ENCODE assay signal across 9 mouse cellular contexts in the genomic region with DNA sequence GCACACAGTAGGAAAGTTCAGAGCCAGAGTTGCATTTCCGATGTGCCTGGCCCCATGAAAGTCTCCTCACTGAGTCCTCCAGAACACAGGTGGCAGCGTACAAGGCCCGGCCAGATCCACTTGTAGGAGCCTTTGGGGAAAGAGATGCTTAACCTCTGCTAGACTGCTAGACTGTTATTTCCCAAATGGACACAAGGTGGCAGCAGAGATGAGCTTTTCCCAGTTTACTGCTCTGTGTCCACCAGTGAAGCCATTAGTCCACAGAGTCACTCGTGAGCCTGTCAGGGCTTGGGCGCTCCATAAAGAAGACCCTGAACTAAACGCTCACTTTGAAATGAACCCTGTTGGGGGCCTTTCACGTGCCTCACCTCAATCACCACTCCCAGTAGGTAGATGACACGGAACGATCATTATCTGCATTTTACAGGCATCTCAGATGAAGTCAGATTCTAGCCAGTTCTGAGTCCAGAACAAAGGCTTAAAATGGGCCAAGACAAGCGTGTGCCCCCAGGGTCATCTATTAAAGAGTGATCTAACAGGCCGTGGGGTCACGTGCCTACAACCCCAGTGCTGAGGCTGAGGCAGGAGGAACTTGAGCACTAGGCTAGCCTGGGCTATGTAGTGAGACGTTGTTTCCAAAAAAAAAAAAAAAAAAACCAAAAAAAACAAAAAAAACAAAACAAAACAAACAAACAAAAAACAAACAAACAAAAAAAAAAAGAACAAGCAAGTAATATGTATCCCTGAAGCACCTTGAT. TPM values are rescaled to one million over a fixed set of nuclear protein-coding genes. Genes with fewer than 3 reads are reported as not detected.
DNase-seq lines count a peak whose midpoint lies in the region; ATAC-seq and TF ChIP-seq lines count a peak whose summit lies in the region.
"Had no signal": no experiment of that assay in that cellular context is flagged by ENCODE, and none has a peak within 500 bp of the region (broad histone marks: within the 10 kb centered on the region; RNA-seq: fewer than 3 reads in every experiment).

No protein-coding gene starts in this region.

- ATAC-seq in erythroblast, adult 5-6 weeks (replicated peaks; ENCODE audit: low FRiP score, poor library complexity, severe bottlenecking): peak; percentile 73
- peak; percentile 68; the same call in 1 of the 2 replicates for ATAC-seq in heart, embryonic 11.5 days (replicated peaks; ENCODE audit: insufficient number of reproducible peaks, low FRiP score, low TSS enrichment)
- peak; percentile 35; the same call in 1 of the 2 replicates for ATAC-seq in kidney, embryonic 15.5 days (replicated peaks; ENCODE audit: low FRiP score)
- ATAC-seq in limb, embryonic 15.5 days (ENCODE audit: insufficient number of reproducible peaks, low FRiP score, low TSS enrichment, low read depth): peak; percentile 57; the same call in 1 of the 2 replicates
- peak; percentile 71; the same call in 1 of the 2 replicates for ATAC-seq in monocyte, adult 5-6 weeks (replicated peaks; ENCODE audit: insufficient number of reproducible peaks, low FRiP score, low TSS enrichment, poor library complexity, severe bottlenecking)

- 32% methylated on average over 13 of the region's 13 CpGs for WGBS in heart, embryonic 11.5 days (ENCODE audit: insufficient replicate concordance)
- WGBS in kidney, embryonic 15.5 days: 29% methylated on average over 13 of the region's 13 CpGs
- WGBS in limb, embryonic 15.5 days: 32% methylated on average over 13 of the region's 13 CpGs

- no peak overlapping the region for H3K4me3 ChIP-seq in C2C12 (ENCODE audit: insufficient read depth, poor library complexity, severe bottlenecking)
- no peak overlapping the region for H3K4me3 ChIP-seq in heart, embryonic 11.5 days (ENCODE audit: low read depth, low read length)
- no peak overlapping the region for H3K4me3 ChIP-seq in kidney, embryonic 15.5 days (replicated peaks)
- H3K4me3 ChIP-seq in limb, embryonic 15.5 days: no peak overlapping the region
- H3K4me3 ChIP-seq: embryonic facial prominence, embryonic 12.5 days had no signal

- no peaks in the 10 kb centered on the region for H3K36me3 ChIP-seq in C2C12 (ENCODE audit: control insufficient read depth, insufficient read depth)
- H3K36me3 ChIP-seq in heart, embryonic 11.5 days (ENCODE audit: control insufficient read depth, insufficient read depth, low read length): no peaks in the 10 kb centered on the region
- H3K36me3 ChIP-seq in kidney, embryonic 15.5 days: no peaks in the 10 kb centered on the region
- no peaks in the 10 kb centered on the region for H3K36me3 ChIP-seq in limb, embryonic 15.5 days
- H3K36me3 ChIP-seq: embryonic facial prominence, embryonic 12.5 days had no signal

- no peaks in the 10 kb centered on the region for H3K79me3 ChIP-seq in C2C12 (ENCODE audit: low read depth)

- H3K9me3 ChIP-seq in heart, embryonic 11.5 days (replicated peaks; ENCODE audit: control insufficient read depth, low read length): peaks cover 3% of the 10 kb centered on the region; the same call in 1 of the 2 replicates
- H3K9me3 ChIP-seq in kidney, embryonic 15.5 days (replicated peaks): no peaks in the 10 kb centered on the region
- no peaks in the 10 kb centered on the region for H3K9me3 ChIP-seq in limb, embryonic 15.5 days
- H3K9me3 ChIP-seq: embryonic facial prominence, embryonic 12.5 days had no signal

- H3K79me2 ChIP-seq in C2C12 (ENCODE audit: control insufficient read depth, insufficient read depth): no peaks in the 10 kb centered on the region

- H3K4me1 ChIP-seq in heart, embryonic 11.5 days (ENCODE audit: control insufficient read depth, insufficient read depth, low read length): peaks cover 6% of the 10 kb centered on the region
- 0 out of 2 replicates have a peak, but pooled peaks cover 5% of the 10 kb centered on the region for H3K4me1 ChIP-seq in kidney, embryonic 15.5 days
- peaks cover 4% of the 10 kb centered on the region; the same call in 1 of the 2 replicates for H3K4me1 ChIP-seq in limb, embryonic 15.5 days
- H3K4me1 ChIP-seq: embryonic facial prominence, embryonic 12.5 days had no signal

- H3K27ac ChIP-seq in heart, embryonic 11.5 days (ENCODE audit: low read depth, low read length): no peak overlapping the region
- H3K27ac ChIP-seq in kidney, embryonic 15.5 days: no peak overlapping the region
- no peak overlapping the region for H3K27ac ChIP-seq in limb, embryonic 15.5 days
- H3K27ac ChIP-seq: embryonic facial prominence, embryonic 12.5 days had no signal

- no peak overlapping the region for H3ac ChIP-seq in C2C12 (ENCODE audit: control insufficient read depth, insufficient read length, low read depth)

- peaks cover 22% of the 10 kb centered on the region for H3K27me3 ChIP-seq in C2C12 (ENCODE audit: control insufficient read depth, insufficient read depth, insufficient read length)
- H3K27me3 ChIP-seq in heart, embryonic 11.5 days (ENCODE audit: control insufficient read depth, insufficient read depth, low read length): no peaks in the 10 kb centered on the region
- H3K27me3 ChIP-seq in kidney, embryonic 15.5 days: no peaks in the 10 kb centered on the region
- H3K27me3 ChIP-seq in limb, embryonic 15.5 days: peaks cover 3% of the 10 kb centered on the region; the same call in 1 of the 2 replicates
- H3K27me3 ChIP-seq: embryonic facial prominence, embryonic 12.5 days had no signal

- TF ChIP-seq CTCF in C2C12 (IDR thresholded peaks at IDR 0.05; ENCODE audit: control insufficient read depth, insufficient read depth, insufficient read length): peak; percentile 80

- DNase-seq in brain, adult 2 months (ENCODE audit: low read depth, low spot score): peak; percentile 94
- DNase-seq in spleen, postnatal 36 days (ENCODE audit: low spot score in 2 of 2): peak; percentile 40 to 54

- no peak overlapping the region for H3K4me2 ChIP-seq in heart, embryonic 11.5 days
- H3K4me2 ChIP-seq in kidney, embryonic 15.5 days: no peak overlapping the region
- H3K4me2 ChIP-seq in limb, embryonic 15.5 days: no peak overlapping the region
- H3K4me2 ChIP-seq: embryonic facial prominence, embryonic 12.5 days had no signal

- H3K9ac ChIP-seq in heart, embryonic 11.5 days (ENCODE audit: low read depth, low read length): no peak overlapping the region
- H3K9ac ChIP-seq in kidney, embryonic 15.5 days: no peak overlapping the region
- H3K9ac ChIP-seq in limb, embryonic 15.5 days: no peak overlapping the region
- H3K9ac ChIP-seq: embryonic facial prominence, embryonic 12.5 days had no signal

TF ChIP-seq in C2C12, 6 proteins besides CTCF, POLR2A, EP300 and RAD21:
- no peak for TF ChIP-seq CEBPB (IDR thresholded peaks at IDR 0.05; ENCODE audit: low read depth)
- TF ChIP-seq MAX (IDR thresholded peaks at IDR 0.05): no peak
- TF ChIP-seq USF1 (IDR thresholded peaks at IDR 0.05; ENCODE audit: low read depth): no peak
- TF ChIP-seq MYOG (IDR thresholded peaks at IDR 0.05; ENCODE audit: control insufficient read depth, extremely low read depth, insufficient read length): no peak
- TF ChIP-seq FOSL1 (IDR thresholded peaks at IDR 0.05; ENCODE audit: insufficient read depth, low read length, poor library complexity, severe bottlenecking): no peak
- TF ChIP-seq MYOD1 (IDR thresholded peaks at IDR 0.05; ENCODE audit: control insufficient read depth, insufficient read length, low read depth): no peak
TF ChIP-seq in C2C12: peak in this region for 0.

RNA-seq across cellular contexts. Expression of a gene that starts 30.1 kb away (rescaled TPM):
- polyA plus RNA-seq in C2C12 (2012; fragmentation: generic; extraction: Trizol): 0.08 TPM
- total RNA-seq in erythroblast, adult 5-6 weeks (2015; ENCODE audit: low replicate concordance): 71.3 and 98.6 TPM in 2 replicates
- 29.3 and 58.3 TPM in 2 replicates for total RNA-seq in erythroblast, adult 5-6 weeks (2017; ENCODE audit: low replicate concordance)
- polyA plus RNA-seq in heart, embryonic 11.5 days (2014; fragmentation: Nextera tagmentation; extraction: Ambion mirVana): 1.5 and 1.9 TPM in 2 replicates
- polyA plus RNA-seq in kidney, embryonic 15.5 days (2015; fragmentation: Nextera tagmentation; extraction: Ambion mirVana): 1.7 and 2.2 TPM in 2 replicates
- 9.8 and 13.6 TPM in 2 replicates for polyA plus RNA-seq in limb, embryonic 15.5 days (2015; fragmentation: Nextera tagmentation; extraction: Ambion mirVana)
- total RNA-seq in monocyte, adult 5-6 weeks (2017): 0.48 TPM in 1 of 3 replicates, not detected in the others

RNA-seq across cellular contexts. Expression of a gene that starts 40.8 kb away (rescaled TPM):
- polyA plus RNA-seq in C2C12 (2012; fragmentation: generic; extraction: Trizol): 0.02 TPM
- total RNA-seq in erythroblast, adult 5-6 weeks (2015; ENCODE audit: low replicate concordance): 1.3 and 2.9 TPM in 2 replicates
- 0.28 TPM in 1 of 2 replicates, not detected in the other for total RNA-seq in erythroblast, adult 5-6 weeks (2017; ENCODE audit: low replicate concordance)
- polyA plus RNA-seq in heart, embryonic 11.5 days (2014; fragmentation: Nextera tagmentation; extraction: Ambion mirVana): 1.7 and 1.9 TPM in 2 replicates
- 0.30 and 0.31 TPM in 2 replicates for polyA plus RNA-seq in kidney, embryonic 15.5 days (2015; fragmentation: Nextera tagmentation; extraction: Ambion mirVana)
- 0.50 and 0.59 TPM in 2 replicates for polyA plus RNA-seq in limb, embryonic 15.5 days (2015; fragmentation: Nextera tagmentation; extraction: Ambion mirVana)
- 0.67 to 1.4 TPM (median 0.85 TPM) in 3 replicates for total RNA-seq in monocyte, adult 5-6 weeks (2017)
- polyA plus RNA-seq: embryonic facial prominence, embryonic 12.5 days had no signal

RNA-seq across cellular contexts. Expression of a gene that starts 41.4 kb away (rescaled TPM):
- 1.4 TPM for polyA plus RNA-seq in C2C12 (2012; fragmentation: generic; extraction: Trizol)
- not detected in 2 replicates for total RNA-seq in erythroblast, adult 5-6 weeks (2015; ENCODE audit: low replicate concordance)
- total RNA-seq in erythroblast, adult 5-6 weeks (2017; ENCODE audit: low replicate concordance): not detected in 2 replicates
- 1.0 and 1.2 TPM in 2 replicates for polyA plus RNA-seq in heart, embryonic 11.5 days (2014; fragmentation: Nextera tagmentation; extraction: Ambion mirVana)
- 6.1 and 9.3 TPM in 2 replicates for polyA plus RNA-seq in kidney, embryonic 15.5 days (2015; fragmentation: Nextera tagmentation; extraction: Ambion mirVana)
- 55.8 and 102 TPM in 2 replicates for polyA plus RNA-seq in limb, embryonic 15.5 days (2015; fragmentation: Nextera tagmentation; extraction: Ambion mirVana)
- total RNA-seq in monocyte, adult 5-6 weeks (2017): not detected in 3 replicates
